Mouse (Mus musculus) left cerebral cortex, adult 8-10 months (tissue): ENCODE data around the gene Slc44a2. TPM values are rescaled to one million over a fixed set of nuclear protein-coding genes. Genes with fewer than 3 reads are reported as not detected.
A peak's percentile ranks its signal among the peaks of the same experiment; 100 is the strongest.

ENCODE experiments used
- DNase-seq, 2 experiments: peaks; one replicate each; pipeline ENCODE4 v3.0.0; 2022; ENCODE audit warnings: low spot score in 2 of 2
- total RNA-seq, 4 experiments: library from RNA; stranded (reverse); gene quantifications; 2 replicates each; pipeline ENCODE4 v1.2.4; 2022

Slc44a2 gene
- total RNA-seq, 4 experiments from 2014 or later: 48.0 to 68.9 (median 52.3) TPM

GRCm38 (mm10) chr9:21332161-21333061 is 11.9 kb downstream of the Slc44a2 start:
- DNase-seq: no peak

- DNase-seq: no peak
Measured at GRCm38 (mm10) chr9:21333523-21333922, 13.0 kb downstream of the Slc44a2 start.

- no peak for DNase-seq
Measured at GRCm38 (mm10) chr9:21334747-21335146, 14.2 kb downstream of the Slc44a2 start.

GRCm38 (mm10) chr9:21335391-21335790 is 14.9 kb downstream of the Slc44a2 start:
- DNase-seq: no peak

- no peak for DNase-seq
Measured at GRCm38 (mm10) chr9:21336491-21336890, 16.0 kb downstream of the Slc44a2 start.

- DNase-seq: no peak
Measured at GRCm38 (mm10) chr9:21337652-21338051, 17.2 kb downstream of the Slc44a2 start.

GRCm38 (mm10) chr9:21340411-21340810 is 19.9 kb downstream of the Slc44a2 start:
- DNase-seq: no peak

GRCm38 (mm10) chr9:21346627-21347365 is 26.3 kb downstream of the Slc44a2 start:
- DNase-seq: no peak

GRCm38 (mm10) chr9:21348152-21348551 is 27.7 kb downstream of the Slc44a2 start:
- DNase-seq: no peak

GRCm38 (mm10) chr9:21351178-21351577 is 30.7 kb downstream of the Slc44a2 start:
- DNase-seq: no peak

- no peak for DNase-seq
Measured at GRCm38 (mm10) chr9:21351702-21352377, 31.3 kb downstream of the Slc44a2 start.

- DNase-seq: no peak
Measured at GRCm38 (mm10) chr9:21352463-21353372, 32.2 kb downstream of the Slc44a2 start.

GRCm38 (mm10) chr9:21353373-21353686 is 32.8 kb downstream of the Slc44a2 start:
- no peak for DNase-seq

GRCm38 (mm10) chr9:21354796-21355195 is 34.3 kb downstream of the Slc44a2 start:
- no peak for DNase-seq

- DNase-seq: peak in 1 of 2 experiments; percentile 22
Measured at GRCm38 (mm10) chr9:21356981-21357718, 36.7 kb downstream of the Slc44a2 start.

- peak; percentile 33 to 47 for DNase-seq
Measured at GRCm38 (mm10) chr9:21366541-21367220, 46.2 kb downstream of the Slc44a2 start.

GRCm38 (mm10) chr9:21367357-21368111 is 47.0 kb downstream of the Slc44a2 start, which contains the start of gene Ilf3:
TSS of gene Ilf3 (plus strand) at chr9:21367871.
- peak; percentile 99 to 100 for DNase-seq

- peak; percentile 58 to 61 for DNase-seq
Measured at GRCm38 (mm10) chr9:21368131-21368584, 47.7 kb downstream of the Slc44a2 start.

- no peak for DNase-seq
Measured at GRCm38 (mm10) chr9:21369080-21369479, 48.6 kb downstream of the Slc44a2 start.
